Mouse (Mus musculus): ENCODE data around the gene Prelp. TPM values are rescaled to one million over a fixed set of nuclear protein-coding genes. Genes with fewer than 3 reads are reported as not detected.
A peak's percentile ranks its signal among the peaks of the same experiment; 100 is the strongest.

The Prelp gene
- polyA plus RNA-seq, 1 experiment from 2014 or later: 4.4 TPM

DNA sequence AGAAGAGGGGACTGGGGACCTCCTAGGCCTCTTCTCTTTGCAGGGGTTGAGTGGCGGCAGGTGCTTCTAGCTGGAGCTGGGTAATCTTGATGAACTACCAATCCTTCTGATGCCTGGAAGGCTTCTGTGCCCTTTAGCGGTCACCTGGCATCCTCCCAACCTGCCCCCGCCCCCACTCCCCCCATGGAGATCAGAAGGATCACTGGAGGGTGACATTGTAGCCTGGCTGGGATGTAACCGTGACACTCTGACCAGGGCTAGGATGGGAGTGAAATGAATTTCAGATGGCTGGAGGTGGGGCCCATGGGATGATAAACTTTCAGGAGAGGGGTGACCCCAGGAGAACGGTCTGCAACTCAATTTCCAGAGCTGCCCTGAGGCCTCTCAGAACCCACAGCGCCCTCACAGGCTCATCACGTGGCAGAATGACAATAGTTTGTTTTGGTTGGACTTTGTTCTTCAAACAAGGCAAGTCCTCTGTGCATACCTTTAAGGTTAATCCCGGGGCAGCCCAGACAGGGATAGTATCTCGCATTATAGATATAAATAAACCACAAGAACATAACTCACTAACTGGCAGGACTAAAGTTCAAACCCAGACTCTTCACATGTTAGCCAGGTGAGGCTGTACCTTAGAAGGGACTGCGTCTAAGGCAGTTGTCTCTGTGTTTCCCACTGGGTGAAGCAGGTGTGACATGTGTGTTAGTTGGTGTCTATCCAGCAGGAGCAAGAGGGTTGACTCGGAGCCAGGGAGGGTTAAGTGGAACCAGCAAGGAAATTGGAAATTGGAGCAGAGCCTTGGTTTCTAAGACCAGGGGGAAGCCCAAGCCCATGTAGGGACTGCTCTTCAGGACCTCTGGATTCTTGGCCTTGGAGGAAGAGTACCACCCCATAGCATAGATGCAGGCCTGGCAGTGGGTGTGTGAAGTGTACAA is 38.7 kb downstream of the Prelp start:
- H3K9me3 ChIP-seq (replicated peaks; ENCODE audit: control insufficient read depth, low read length): no peaks in the 10 kb centered on the region
- no peak overlapping the region for H3K27ac ChIP-seq (ENCODE audit: low read length)
- H3K4me1 ChIP-seq (ENCODE audit: control insufficient read depth, insufficient read depth, low read length): peaks cover 22% of the 10 kb centered on the region
- no peak overlapping the region for H3K4me3 ChIP-seq (ENCODE audit: low read length)
- WGBS: 54% methylated on average over 11 of the region's 11 CpGs
- no peak overlapping the region for H3K9ac ChIP-seq (ENCODE audit: low read length)
- H3K4me2 ChIP-seq (ENCODE audit: low read depth, low read length): no peak overlapping the region
- H3K36me3 ChIP-seq (ENCODE audit: control insufficient read depth, insufficient read depth): no peaks in the 10 kb centered on the region
- H3K27me3 ChIP-seq (ENCODE audit: control insufficient read depth, insufficient read depth, low read length): no peaks in the 10 kb centered on the region
- no peak for ATAC-seq (replicated peaks; ENCODE audit: extremely low read depth, insufficient read depth, low FRiP score)

DNA sequence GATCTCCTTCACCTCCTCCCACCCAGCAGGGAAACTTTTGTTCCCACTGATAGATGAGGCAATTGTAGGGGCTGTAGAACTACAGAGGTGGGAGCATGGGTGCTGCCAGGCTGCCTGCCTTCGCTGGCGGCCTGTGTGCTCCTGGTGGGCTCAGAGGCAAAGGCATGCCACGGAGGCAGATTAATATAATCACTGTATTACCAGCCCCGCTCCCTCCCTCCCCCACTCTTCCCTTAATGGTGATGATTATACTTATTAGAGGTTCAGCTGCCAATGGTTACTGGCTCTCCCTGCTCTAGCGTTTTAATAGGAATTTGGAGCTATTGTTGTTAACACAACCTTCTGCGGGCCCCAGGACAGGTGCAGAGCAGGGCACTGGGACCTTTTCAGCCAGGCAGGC is 39.4 kb downstream of the Prelp start:
- peaks cover 18% of the 10 kb centered on the region for H3K4me1 ChIP-seq (ENCODE audit: control insufficient read depth, insufficient read depth, low read length)
- no peak overlapping the region for H3K27ac ChIP-seq (ENCODE audit: low read length)
- no peak for ATAC-seq (replicated peaks; ENCODE audit: extremely low read depth, insufficient read depth, low FRiP score)
- no peak overlapping the region for H3K4me3 ChIP-seq (ENCODE audit: low read length)
- H3K9ac ChIP-seq (ENCODE audit: low read length): no peak overlapping the region
- H3K36me3 ChIP-seq (ENCODE audit: control insufficient read depth, insufficient read depth): no peaks in the 10 kb centered on the region
- WGBS: 62% methylated on average over 6 of the region's 6 CpGs
- no peak overlapping the region for H3K4me2 ChIP-seq (ENCODE audit: low read depth, low read length)
- H3K9me3 ChIP-seq (replicated peaks; ENCODE audit: control insufficient read depth, low read length): no peaks in the 10 kb centered on the region
- H3K27me3 ChIP-seq (ENCODE audit: control insufficient read depth, insufficient read depth, low read length): no peaks in the 10 kb centered on the region

DNA sequence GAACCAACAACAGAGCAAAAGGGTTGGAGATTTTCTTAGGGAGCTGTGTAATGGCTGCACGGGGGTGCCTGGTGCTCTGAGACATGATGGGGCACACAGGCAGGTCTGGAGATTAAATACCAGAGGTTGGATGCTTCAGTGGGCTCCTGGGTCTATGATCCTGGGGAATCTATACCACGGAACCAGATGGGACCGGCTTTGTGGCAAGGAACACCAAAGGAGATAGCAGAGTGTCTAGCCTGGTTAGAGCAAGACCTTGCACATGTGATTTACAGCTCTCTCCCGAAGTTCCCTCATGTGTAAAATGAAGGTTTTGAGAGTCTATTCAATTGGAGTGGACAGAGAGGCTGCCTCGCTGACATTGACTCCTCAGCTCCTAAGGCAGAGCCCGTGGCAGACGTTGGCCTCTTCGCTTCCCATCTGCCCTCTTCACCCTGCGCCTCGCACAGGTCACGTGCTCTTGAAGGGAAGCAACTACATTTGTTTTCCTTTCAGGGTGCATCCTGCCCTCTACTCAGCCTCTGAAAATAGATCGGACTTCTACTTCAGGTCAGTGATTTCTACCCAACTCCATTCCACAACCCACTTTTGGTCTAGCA is 42.3 kb downstream of the Prelp start:
- Histone ChIP-seq H3K9me3 (replicated peaks; ENCODE audit: control insufficient read depth, low read length) (no peaks in the 10 kb centered on the region), H3K27me3 (ENCODE audit: control insufficient read depth, insufficient read depth, low read length) (no peaks in the 10 kb centered on the region), H3K4me3 (ENCODE audit: low read length) (no peak overlapping the region), H3K4me2 (ENCODE audit: low read depth, low read length) (no peak overlapping the region), H3K36me3 (ENCODE audit: control insufficient read depth, insufficient read depth) (no peaks in the 10 kb centered on the region), H3K4me1 (ENCODE audit: control insufficient read depth, insufficient read depth, low read length) (peaks cover 22% of the 10 kb centered on the region), H3K9ac (ENCODE audit: low read length) (no peak overlapping the region), H3K27ac (ENCODE audit: low read length) (no peak overlapping the region)
- 58% methylated on average over 12 of the region's 12 CpGs for WGBS
- no peak; the same call in 1 of the 2 replicates for ATAC-seq (replicated peaks; ENCODE audit: extremely low read depth, insufficient read depth, low FRiP score)

DNA sequence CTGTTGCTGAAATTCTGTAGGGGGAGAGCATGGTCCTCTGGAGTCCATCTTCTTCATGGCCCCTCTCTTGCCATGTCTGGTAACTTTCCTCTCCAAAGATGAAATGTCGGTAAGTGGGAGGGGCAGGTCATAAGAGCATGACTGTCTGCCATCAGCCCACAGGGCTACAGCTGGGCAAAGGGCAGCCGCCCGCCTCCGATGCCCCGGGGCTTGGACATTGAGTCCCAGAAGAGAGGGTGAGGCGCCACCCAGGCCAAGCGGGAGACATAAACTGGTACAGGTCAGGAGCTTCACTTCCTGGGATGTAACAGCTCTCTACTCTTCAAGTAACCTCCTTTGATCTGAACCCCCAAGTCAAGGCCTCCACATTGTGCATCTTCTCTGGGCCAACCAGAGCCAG is 44.3 kb downstream of the Prelp start:
- Histone ChIP-seq H3K36me3 (ENCODE audit: control insufficient read depth, insufficient read depth) (no peaks in the 10 kb centered on the region), H3K4me1 (ENCODE audit: control insufficient read depth, insufficient read depth, low read length) (peaks cover 20% of the 10 kb centered on the region), H3K4me3 (ENCODE audit: low read length) (no peak overlapping the region), H3K27ac (ENCODE audit: low read length) (no peak overlapping the region), H3K27me3 (ENCODE audit: control insufficient read depth, insufficient read depth, low read length) (no peaks in the 10 kb centered on the region), H3K9ac (ENCODE audit: low read length) (no peak overlapping the region), H3K4me2 (ENCODE audit: low read depth, low read length) (no peak overlapping the region), H3K9me3 (replicated peaks; ENCODE audit: control insufficient read depth, low read length) (no peaks in the 10 kb centered on the region)
- ATAC-seq (replicated peaks; ENCODE audit: extremely low read depth, insufficient read depth, low FRiP score): no peak
- 90% methylated on average over 7 of the region's 7 CpGs for WGBS

DNA sequence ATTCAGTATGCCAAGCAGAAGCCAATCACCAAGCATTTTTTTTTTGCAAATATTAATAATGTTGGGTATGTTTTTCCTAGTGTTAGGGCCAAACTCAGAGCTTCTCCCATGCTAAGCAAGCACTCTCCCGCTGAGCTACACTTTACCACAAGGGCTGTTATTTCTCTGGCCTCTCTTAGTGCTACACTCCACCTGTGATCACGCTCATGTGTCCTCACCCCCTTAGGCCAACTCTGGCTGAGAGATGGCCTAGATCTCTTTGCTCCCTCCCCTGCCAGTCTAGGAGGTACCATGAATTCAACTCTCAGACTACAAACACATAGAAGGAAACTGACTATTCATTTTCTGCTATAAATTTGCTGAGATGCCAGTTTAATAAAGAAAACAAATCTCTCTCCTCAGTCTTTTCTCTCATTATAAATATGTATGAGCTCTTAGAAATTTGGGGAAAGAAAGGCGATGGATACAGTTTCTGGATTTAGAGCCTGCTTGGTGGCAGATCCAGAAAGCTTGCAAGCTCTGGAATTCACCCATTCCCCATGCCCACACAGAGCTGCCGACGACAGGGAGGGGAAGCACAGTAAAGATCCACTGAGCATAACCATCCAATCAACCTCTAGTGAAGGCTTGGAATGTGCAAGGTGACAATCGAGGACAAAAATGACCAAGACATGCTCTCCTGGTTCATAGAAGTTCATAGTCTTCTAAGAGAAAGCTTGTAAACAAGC is 48.0 kb downstream of the Prelp start:
- Histone ChIP-seq H3K9me3 (replicated peaks; ENCODE audit: control insufficient read depth, low read length) (no peaks in the 10 kb centered on the region), H3K36me3 (ENCODE audit: control insufficient read depth, insufficient read depth) (no peaks in the 10 kb centered on the region), H3K27me3 (ENCODE audit: control insufficient read depth, insufficient read depth, low read length) (no peaks in the 10 kb centered on the region), H3K4me1 (ENCODE audit: control insufficient read depth, insufficient read depth, low read length) (peaks cover 8% of the 10 kb centered on the region), H3K4me3 (ENCODE audit: low read length) (no peak overlapping the region), H3K4me2 (ENCODE audit: low read depth, low read length) (no peak overlapping the region), H3K9ac (ENCODE audit: low read length) (no peak overlapping the region), H3K27ac (ENCODE audit: low read length) (no peak overlapping the region)
- ATAC-seq (replicated peaks; ENCODE audit: extremely low read depth, insufficient read depth, low FRiP score): no peak
- 62% methylated on average over 6 of the region's 6 CpGs for WGBS

DNA sequence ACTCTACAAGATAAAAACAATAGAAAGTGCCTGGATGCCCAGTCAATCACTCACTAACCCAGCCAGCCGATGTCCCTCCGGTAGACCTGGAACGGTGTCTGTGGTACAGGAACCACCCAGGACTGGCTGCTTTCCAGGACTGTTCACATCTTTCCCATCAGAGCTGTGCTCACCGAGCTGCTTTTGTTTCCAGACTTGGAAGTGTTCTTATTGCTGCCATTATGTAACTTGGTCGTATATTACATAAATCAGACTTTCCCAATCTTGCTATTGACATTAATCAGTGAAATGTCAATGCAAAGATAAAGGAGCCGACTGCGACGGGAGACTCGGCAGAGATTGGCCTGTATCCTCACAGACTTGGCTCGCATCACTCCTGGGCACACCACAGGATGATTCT is 50.0 kb downstream of the Prelp start:
- H3K27ac ChIP-seq (ENCODE audit: low read length): no peak overlapping the region
- H3K27me3 ChIP-seq (ENCODE audit: control insufficient read depth, insufficient read depth, low read length): no peaks in the 10 kb centered on the region
- peaks cover 8% of the 10 kb centered on the region for H3K4me1 ChIP-seq (ENCODE audit: control insufficient read depth, insufficient read depth, low read length)
- no peak overlapping the region for H3K4me2 ChIP-seq (ENCODE audit: low read depth, low read length)
- H3K9me3 ChIP-seq (replicated peaks; ENCODE audit: control insufficient read depth, low read length): no peaks in the 10 kb centered on the region; the same call in 1 of the 2 replicates
- H3K36me3 ChIP-seq (ENCODE audit: control insufficient read depth, insufficient read depth): no peaks in the 10 kb centered on the region
- WGBS: 48% methylated on average over 10 of the region's 10 CpGs
- ATAC-seq (replicated peaks; ENCODE audit: extremely low read depth, insufficient read depth, low FRiP score): no peak
- H3K4me3 ChIP-seq (ENCODE audit: low read length): no peak overlapping the region
- H3K9ac ChIP-seq (ENCODE audit: low read length): no peak overlapping the region

DNA sequence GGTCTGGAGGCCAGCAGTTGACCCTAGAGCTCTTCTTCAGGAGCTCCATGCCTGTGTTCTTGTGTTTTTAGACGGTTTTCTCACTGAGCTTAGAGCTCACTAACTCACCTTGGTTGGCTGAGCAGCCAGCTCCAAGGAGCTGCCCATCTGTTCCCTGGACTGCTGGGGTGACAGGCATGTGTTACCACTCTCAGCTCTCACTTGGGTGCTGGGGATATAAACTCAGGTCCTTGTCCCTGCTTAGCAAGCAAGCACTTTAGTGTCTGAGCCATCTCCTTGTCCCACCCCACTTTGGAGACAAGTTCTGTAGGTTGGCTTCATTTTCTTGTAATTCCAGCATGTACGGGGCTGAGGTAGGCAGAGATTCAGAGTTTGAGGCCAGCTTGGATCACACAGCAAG is 52.0 kb downstream of the Prelp start:
- H3K4me3 ChIP-seq (ENCODE audit: low read length): no peak overlapping the region
- H3K27me3 ChIP-seq (ENCODE audit: control insufficient read depth, insufficient read depth, low read length): no peaks in the 10 kb centered on the region
- 56% methylated on average over 2 of the region's 2 CpGs for WGBS
- no peak overlapping the region for H3K9ac ChIP-seq (ENCODE audit: low read length)
- H3K4me1 ChIP-seq (ENCODE audit: control insufficient read depth, insufficient read depth, low read length): peaks cover 7% of the 10 kb centered on the region
- H3K27ac ChIP-seq (ENCODE audit: low read length): no peak overlapping the region
- no peak overlapping the region for H3K4me2 ChIP-seq (ENCODE audit: low read depth, low read length)
- no peaks in the 10 kb centered on the region; the same call in 1 of the 2 replicates for H3K9me3 ChIP-seq (replicated peaks; ENCODE audit: control insufficient read depth, low read length)
- no peak for ATAC-seq (replicated peaks; ENCODE audit: extremely low read depth, insufficient read depth, low FRiP score)
- no peaks in the 10 kb centered on the region for H3K36me3 ChIP-seq (ENCODE audit: control insufficient read depth, insufficient read depth)

DNA sequence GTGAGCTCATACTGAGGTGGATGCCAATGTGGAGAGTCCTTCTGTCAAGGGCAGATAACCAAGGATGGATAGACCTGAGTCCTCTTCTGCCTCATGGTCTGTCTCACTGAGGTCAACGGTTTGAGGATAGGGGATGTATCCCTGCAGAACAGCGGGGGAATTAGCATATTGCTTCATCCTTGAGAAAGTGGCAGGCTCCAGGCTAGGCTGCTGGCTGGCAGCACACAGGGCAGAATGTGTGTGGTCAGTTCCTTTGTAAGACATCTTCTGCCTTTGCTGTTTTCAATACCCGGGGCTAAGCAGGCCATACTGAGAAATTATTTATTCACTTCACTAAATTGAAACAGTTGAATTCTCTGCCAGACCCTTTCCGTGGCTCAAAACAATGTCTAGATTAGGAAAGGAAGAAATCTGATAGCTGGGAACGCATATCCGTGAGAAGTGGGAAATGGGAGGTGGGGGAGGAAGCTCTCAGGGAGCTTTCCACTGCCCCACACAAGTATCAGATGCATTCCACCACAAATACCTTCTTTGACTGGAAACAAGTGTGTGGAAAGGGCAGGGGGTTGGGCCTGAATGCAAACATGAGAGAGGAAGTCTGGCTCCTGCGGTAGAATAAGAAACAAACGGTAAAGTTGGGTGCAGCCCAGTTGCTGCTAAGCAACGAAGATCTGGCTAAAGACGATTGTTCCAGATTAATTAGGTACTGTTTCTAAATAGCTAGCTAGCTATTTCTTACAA is 57.8 kb downstream of the Prelp start:
- ATAC-seq (replicated peaks; ENCODE audit: extremely low read depth, insufficient read depth, low FRiP score): peak; percentile 84
- no peak overlapping the region for H3K9ac ChIP-seq (ENCODE audit: low read length)
- 18% methylated on average over 10 of the region's 10 CpGs for WGBS
- H3K4me3 ChIP-seq (ENCODE audit: low read length): no peak overlapping the region
- peaks cover 18% of the 10 kb centered on the region for H3K4me1 ChIP-seq (ENCODE audit: control insufficient read depth, insufficient read depth, low read length)
- no peaks in the 10 kb centered on the region for H3K36me3 ChIP-seq (ENCODE audit: control insufficient read depth, insufficient read depth)
- H3K9me3 ChIP-seq (replicated peaks; ENCODE audit: control insufficient read depth, low read length): no peaks in the 10 kb centered on the region; the same call in 1 of the 2 replicates
- H3K27me3 ChIP-seq (ENCODE audit: control insufficient read depth, insufficient read depth, low read length): no peaks in the 10 kb centered on the region
- H3K27ac ChIP-seq (ENCODE audit: low read length): peak overlapping the region; percentile 64
- H3K4me2 ChIP-seq (ENCODE audit: low read depth, low read length): no peak overlapping the region
